Mouse (Mus musculus): ENCODE data around the gene Ctsg. TPM values are rescaled to one million over a fixed set of nuclear protein-coding genes. Genes with fewer than 3 reads are reported as not detected.
"Not testable (repeated sequence)": the region's sequence is repeated elsewhere in the genome, so short reads cannot be mapped to it uniquely, and the experiment has no call there.

Gene Ctsg
- polyA plus RNA-seq, 1 experiment from 2014 or later: 0.28 TPM

DNA sequence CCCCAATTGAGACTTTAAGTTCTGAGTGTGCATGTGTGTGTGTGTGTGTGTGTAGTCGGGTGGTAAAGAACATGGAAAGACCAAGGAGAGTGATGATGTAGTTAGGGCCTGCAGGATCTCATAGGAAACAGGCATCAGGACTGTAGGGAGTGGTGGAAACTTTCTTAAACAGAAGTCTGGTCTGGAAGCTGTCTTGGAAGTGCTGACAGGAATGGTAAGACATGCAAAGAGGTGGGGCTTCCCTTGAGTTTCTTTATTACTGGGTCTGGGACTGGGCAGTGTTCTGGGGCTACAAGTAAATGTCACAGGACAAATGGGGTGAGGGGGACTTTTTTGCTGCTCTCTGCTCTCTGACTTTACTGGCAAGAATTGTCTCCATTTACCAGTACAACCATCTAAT is 4.8 kb downstream of the Ctsg start:
- Histone ChIP-seq H3K27me3 (no peaks in the 10 kb centered on the region), H3K9me3 (replicated peaks) (no peaks in the 10 kb centered on the region), H3K36me3 (no peaks in the 10 kb centered on the region), H3K27ac (replicated peaks) (no peak overlapping the region), H3K4me3 (replicated peaks) (no peak overlapping the region), H3K9ac (no peak overlapping the region), H3K4me2 (replicated peaks) (no peak overlapping the region), H3K4me1 (no peaks in the 10 kb centered on the region)
- ATAC-seq (ENCODE audit: insufficient number of reproducible peaks, low FRiP score, low TSS enrichment, low read depth): no peak
- WGBS: 73% methylated on average over 1 of the region's 1 CpGs

GRCm38 (mm10) chr14:56093353-56093752 is 9.0 kb downstream of the Ctsg start:
- Histone ChIP-seq H3K27ac (replicated peaks) (no peak overlapping the region), H3K36me3 (no peaks in the 10 kb centered on the region), H3K27me3 (no peaks in the 10 kb centered on the region), H3K4me3 (replicated peaks) (no peak overlapping the region), H3K9ac (no peak overlapping the region), H3K9me3 (replicated peaks) (no peaks in the 10 kb centered on the region), H3K4me1 (no peaks in the 10 kb centered on the region), H3K4me2 (replicated peaks) (no peak overlapping the region)
- no peak for ATAC-seq (ENCODE audit: insufficient number of reproducible peaks, low FRiP score, low TSS enrichment, low read depth)
- WGBS: 77% methylated on average over 2 of the region's 2 CpGs

DNA sequence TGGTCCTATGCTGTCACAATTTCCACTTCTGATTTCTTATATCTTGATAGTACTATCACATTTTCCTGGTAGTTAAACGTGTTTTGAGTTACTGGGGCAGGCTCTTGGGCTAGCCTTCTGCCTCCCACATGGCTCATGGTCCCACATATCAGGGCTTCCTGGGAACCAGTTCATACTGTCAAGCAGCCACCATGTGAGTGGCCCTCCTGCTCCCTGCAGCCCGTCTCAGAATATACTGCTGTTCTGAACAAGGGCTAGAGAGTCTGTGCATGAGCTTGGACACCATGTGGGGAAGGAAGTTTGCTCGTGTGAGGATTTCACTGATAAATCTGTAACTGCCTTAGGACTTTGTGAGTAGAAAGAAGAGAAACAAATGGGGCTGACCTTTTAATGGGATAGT is 15.7 kb downstream of the Ctsg start:
- no peaks in the 10 kb centered on the region for H3K9me3 ChIP-seq (replicated peaks)
- WGBS: 69% methylated on average over 3 of the region's 3 CpGs

GRCm38 (mm10) chr14:56085167-56085566 is 17.2 kb downstream of the Ctsg start, which contains the start of gene Mcpt8:
Gene Mcpt8, minus strand, starts transcription at chr14:56085273.
- no peak for ATAC-seq (ENCODE audit: insufficient number of reproducible peaks, low FRiP score, low TSS enrichment, low read depth)
- H3K4me2 ChIP-seq (replicated peaks): no peak within 1 kb of the TSS
- no peak within 1 kb of the TSS for H3K4me3 ChIP-seq (replicated peaks)
- H3K27ac ChIP-seq (replicated peaks): no peak within 1 kb of the TSS
- no peak within 1 kb of the TSS for H3K9ac ChIP-seq
- no peaks in the 10 kb centered on the region for H3K27me3 ChIP-seq
- H3K4me1 ChIP-seq: no peaks in the 10 kb centered on the region
- H3K9me3 ChIP-seq (replicated peaks): no peaks in the 10 kb centered on the region
- 95% methylated on average over 2 of the region's 2 CpGs for WGBS
- H3K36me3 ChIP-seq: no peaks in the 10 kb centered on the region

More for the DNA sequence above, 15.7 kb downstream of the Ctsg start:
- Histone ChIP-seq H3K36me3 (no peaks in the 10 kb centered on the region), H3K27ac (replicated peaks) (no peak overlapping the region), H3K4me1 (no peaks in the 10 kb centered on the region), H3K4me2 (replicated peaks) (no peak overlapping the region), H3K9ac (no peak overlapping the region), H3K4me3 (replicated peaks) (no peak overlapping the region), H3K27me3 (no peaks in the 10 kb centered on the region)
- no peak for ATAC-seq (ENCODE audit: insufficient number of reproducible peaks, low FRiP score, low TSS enrichment, low read depth)

GRCm38 (mm10) chr14:56082016-56082415 is 20.4 kb downstream of the Ctsg start:
- 85% methylated on average over 4 of the region's 4 CpGs for WGBS
- no peak for ATAC-seq (ENCODE audit: insufficient number of reproducible peaks, low FRiP score, low TSS enrichment, low read depth)
- no peak overlapping the region for H3K4me2 ChIP-seq (replicated peaks)

DNA sequence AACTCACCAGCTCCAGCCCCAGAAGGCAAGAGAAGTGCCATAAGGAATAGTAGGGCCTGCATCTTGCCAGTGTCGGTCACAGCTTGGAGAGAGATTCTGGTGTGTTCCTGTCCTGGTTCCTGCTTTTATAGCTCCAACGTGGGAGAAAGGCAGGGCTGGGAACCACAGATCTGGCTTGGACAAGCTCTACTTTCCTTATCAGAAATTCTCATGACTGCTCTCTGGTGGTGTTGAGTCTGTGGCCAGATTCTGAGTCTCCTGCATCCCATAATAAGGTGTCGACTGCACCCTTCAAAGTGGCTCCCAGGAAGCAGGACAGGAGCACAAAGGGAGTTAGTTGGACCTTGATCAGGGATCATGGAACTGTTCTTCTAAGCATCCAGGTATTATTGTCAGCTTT is 40.2 kb downstream of the Ctsg start, which contains the start of gene Mcpt4:
Gene Mcpt4 (minus strand): TSS at position 101 of the 400 bp plus-strand sequence.
- H3K4me3 ChIP-seq (replicated peaks); H3K36me3 ChIP-seq; H3K9ac ChIP-seq; H3K27me3 ChIP-seq; H3K27ac ChIP-seq (replicated peaks); ATAC-seq (ENCODE audit: insufficient number of reproducible peaks, low FRiP score, low TSS enrichment, low read depth); H3K9me3 ChIP-seq (replicated peaks); H3K4me2 ChIP-seq (replicated peaks); H3K4me1 ChIP-seq: not testable (repeated sequence)
- 68% methylated on average over 3 of the region's 3 CpGs for WGBS

More at GRCm38 (mm10) chr14:56082016-56082415, 20.4 kb downstream of the Ctsg start:
- Histone ChIP-seq H3K27ac (replicated peaks) (no peak overlapping the region), H3K36me3 (no peaks in the 10 kb centered on the region), H3K4me1 (no peaks in the 10 kb centered on the region), H3K27me3 (no peaks in the 10 kb centered on the region), H3K9ac (no peak overlapping the region), H3K4me3 (replicated peaks) (no peak overlapping the region), H3K9me3 (replicated peaks) (no peaks in the 10 kb centered on the region)

- Histone ChIP-seq H3K36me3 (no peaks in the 10 kb centered on the region), H3K9me3 (replicated peaks) (no peaks in the 10 kb centered on the region), H3K4me1 (no peaks in the 10 kb centered on the region), H3K4me3 (replicated peaks) (no peak overlapping the region), H3K4me2 (replicated peaks) (no peak overlapping the region), H3K27ac (replicated peaks) (no peak overlapping the region), H3K27me3 (no peaks in the 10 kb centered on the region), H3K9ac (no peak overlapping the region)
- WGBS: 79% methylated on average over 4 of the region's 4 CpGs
- no peak for ATAC-seq (ENCODE audit: insufficient number of reproducible peaks, low FRiP score, low TSS enrichment, low read depth)
Observed at GRCm38 (mm10) chr14:56057722-56058121, 44.7 kb downstream of the Ctsg start.

DNA sequence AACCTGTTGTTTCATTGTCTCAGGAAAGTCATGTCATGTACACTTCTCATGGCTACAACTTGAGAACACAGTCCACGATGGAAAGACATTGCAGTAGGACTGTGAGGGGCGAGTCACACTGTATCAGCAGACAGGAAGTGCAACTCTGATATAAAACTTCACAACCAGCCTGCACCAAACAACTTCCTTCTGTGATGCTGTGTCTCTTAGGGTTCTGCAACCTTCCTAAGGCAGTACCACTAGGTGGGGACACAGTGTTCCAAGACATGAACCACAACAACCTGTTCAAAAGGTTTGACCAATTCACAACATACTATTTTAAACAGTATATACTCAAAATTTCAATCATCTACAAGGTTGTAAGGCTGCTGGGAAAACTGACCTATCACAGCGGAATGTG is 47.0 kb downstream of the Ctsg start:
- WGBS: 72% methylated on average over 3 of the region's 3 CpGs
- no peak for ATAC-seq (ENCODE audit: insufficient number of reproducible peaks, low FRiP score, low TSS enrichment, low read depth)
- Histone ChIP-seq H3K9ac (no peak overlapping the region), H3K4me3 (replicated peaks) (no peak overlapping the region), H3K9me3 (replicated peaks) (no peaks in the 10 kb centered on the region), H3K4me2 (replicated peaks) (no peak overlapping the region), H3K36me3 (no peaks in the 10 kb centered on the region), H3K27me3 (no peaks in the 10 kb centered on the region), H3K27ac (replicated peaks) (no peak overlapping the region), H3K4me1 (no peaks in the 10 kb centered on the region)

Small RNA genes within 50 kb of the gene (microRNA-seq; reads per million reads assigned to microRNA genes)
- gene Mir6949 (ENCODE audit: borderline number of aligned reads): not detected

Other genes starting within 250 kb of the Ctsg start
- gene Nynrin, start 248.6 kb downstream of the Ctsg start, polyA plus RNA-seq (2015; fragmentation: Nextera tagmentation; extraction: Ambion mirVana): 20.8 and 25.0 TPM in 2 replicates
- gene Cbln3, start 218.2 kb downstream of the Ctsg start, polyA plus RNA-seq (2015; fragmentation: Nextera tagmentation; extraction: Ambion mirVana): 0.33 and 0.35 TPM in 2 replicates
- gene Khnyn, start 217.6 kb downstream of the Ctsg start, polyA plus RNA-seq (2015; fragmentation: Nextera tagmentation; extraction: Ambion mirVana): 18.8 and 19.9 TPM in 2 replicates
- 73.9 and 79.1 TPM in 2 replicates for gene Sdr39u1, start 202.3 kb downstream of the Ctsg start, polyA plus RNA-seq (2015; fragmentation: Nextera tagmentation; extraction: Ambion mirVana)
- gene Cma1, start 157.9 kb downstream of the Ctsg start, polyA plus RNA-seq (2015; fragmentation: Nextera tagmentation; extraction: Ambion mirVana): 320 and 374 TPM in 2 replicates
- gene Cma2, start 151.6 kb downstream of the Ctsg start, polyA plus RNA-seq (2015; fragmentation: Nextera tagmentation; extraction: Ambion mirVana): 0.67 and 0.88 TPM in 2 replicates
- gene Mcpt1, start 84.6 kb downstream of the Ctsg start, polyA plus RNA-seq (2015; fragmentation: Nextera tagmentation; extraction: Ambion mirVana): 0.38 and 0.65 TPM in 2 replicates
- not detected in 2 replicates for gene Mcpt9, start 72.1 kb downstream of the Ctsg start, polyA plus RNA-seq (2015; fragmentation: Nextera tagmentation; extraction: Ambion mirVana)
- 3.2 and 3.6 TPM in 2 replicates for gene Mcpt2, start 60.5 kb downstream of the Ctsg start, polyA plus RNA-seq (2015; fragmentation: Nextera tagmentation; extraction: Ambion mirVana)
- 25.7 and 32.1 TPM in 2 replicates for gene Mcpt4, start 40.3 kb downstream of the Ctsg start, polyA plus RNA-seq (2015; fragmentation: Nextera tagmentation; extraction: Ambion mirVana)
- 1.5 and 2.2 TPM in 2 replicates for gene Mcpt8, start 17.3 kb downstream of the Ctsg start, polyA plus RNA-seq (2015; fragmentation: Nextera tagmentation; extraction: Ambion mirVana)
- gene Gzme, start 18.1 kb upstream of the Ctsg start, polyA plus RNA-seq (2015; fragmentation: Nextera tagmentation; extraction: Ambion mirVana): not detected in 2 replicates
- not detected in 2 replicates for gene Gzmd, start 30.0 kb upstream of the Ctsg start, polyA plus RNA-seq (2015; fragmentation: Nextera tagmentation; extraction: Ambion mirVana)
- not detected in 2 replicates for gene Gzmg, start 57.0 kb upstream of the Ctsg start, polyA plus RNA-seq (2015; fragmentation: Nextera tagmentation; extraction: Ambion mirVana)
- gene Gzmn, start 72.0 kb upstream of the Ctsg start, polyA plus RNA-seq (2015; fragmentation: Nextera tagmentation; extraction: Ambion mirVana): not detected in 2 replicates
- gene Gzmf, start 108.8 kb upstream of the Ctsg start, polyA plus RNA-seq (2015; fragmentation: Nextera tagmentation; extraction: Ambion mirVana): not detected in 2 replicates
- gene Gzmc, start 132.1 kb upstream of the Ctsg start, polyA plus RNA-seq (2015; fragmentation: Nextera tagmentation; extraction: Ambion mirVana): 0.25 and 0.31 TPM in 2 replicates
- gene Gzmb, start 159.7 kb upstream of the Ctsg start, polyA plus RNA-seq (2015; fragmentation: Nextera tagmentation; extraction: Ambion mirVana): 0.46 and 0.67 TPM in 2 replicates